Mouse (Mus musculus) forebrain, embryonic 16.5 days (tissue): ENCODE data around the gene Wnt10b. TPM values are rescaled to one million over a fixed set of nuclear protein-coding genes. Genes with fewer than 3 reads are reported as not detected.

Source experiments
- ATAC-seq: fragments of 200-750 bp; cut with Nextera tagmentation; 2 replicates; pipeline ENCODE4 v1.8.0; 2017; ENCODE audit warnings: mild to moderate bottlenecking, moderate library complexity
- H3K27ac ChIP-seq: fragments of 300-500 bp; sonication (generic); 2 replicates; pipeline ENCODE4 v1.5.1; 2014; ENCODE audit warnings: low read length, control low read depth
- H3K27me3 ChIP-seq: fragments of 300-500 bp; sonication (generic); replicated peaks from 2 replicates; pipeline ENCODE4 v1.6.1; 2014; ENCODE audit warnings: low read length; ENCODE audit not compliant: control insufficient read depth, insufficient read depth
- H3K36me3 ChIP-seq: fragments of 300-500 bp; sonication (generic); 2 replicates; pipeline ENCODE4 v1.6.1; 2014; ENCODE audit not compliant: control insufficient read depth, insufficient read depth
- H3K4me1 ChIP-seq: fragments of 300-500 bp; sonication (generic); replicated peaks from 2 replicates; pipeline ENCODE4 v1.6.1; 2014; ENCODE audit warnings: low read length; ENCODE audit not compliant: control insufficient read depth, insufficient read depth
- H3K4me2 ChIP-seq: fragments of 300-500 bp; sonication (generic); 2 replicates; pipeline ENCODE4 v1.6.1; 2014; ENCODE audit warnings: mild to moderate bottlenecking, low read length, control low read depth
- H3K4me3 ChIP-seq: fragments of 300-500 bp; sonication (generic); replicated peaks from 2 replicates; pipeline ENCODE4 v1.5.1; 2014; ENCODE audit warnings: mild to moderate bottlenecking, low read length, control low read depth
- H3K9ac ChIP-seq: fragments of 300-500 bp; sonication (generic); replicated peaks from 2 replicates; pipeline ENCODE4 v1.6.1; 2014; ENCODE audit warnings: low read depth, low read length, control low read depth
- H3K9me3 ChIP-seq: fragments of 300-500 bp; sonication (generic); 2 replicates; pipeline ENCODE4 v1.6.1; 2016; ENCODE audit warnings: low read length; ENCODE audit not compliant: control insufficient read depth
- WGBS: fragments of 180-500 bp; shearing (Covaris S2); extraction: QIAGEN DNeasy Blood & Tissue Kit; methylation state at CpG from one replicate; pipeline ENCODE4 v1.1.7; 2014; 5-methylcytosine and 5-hydroxymethylcytosine counted together
- polyA plus RNA-seq: library from polyadenylated mRNA; unstranded; fragments of >200 nt; fragmentation: Nextera tagmentation; extraction: Ambion mirVana; gene quantifications from 2 replicates; pipeline ENCODE4 v1.2.1, GENCODE M21; 2015

The Wnt10b gene
- polyA plus RNA-seq, 1 experiment from 2014 or later = not detected

DNA sequence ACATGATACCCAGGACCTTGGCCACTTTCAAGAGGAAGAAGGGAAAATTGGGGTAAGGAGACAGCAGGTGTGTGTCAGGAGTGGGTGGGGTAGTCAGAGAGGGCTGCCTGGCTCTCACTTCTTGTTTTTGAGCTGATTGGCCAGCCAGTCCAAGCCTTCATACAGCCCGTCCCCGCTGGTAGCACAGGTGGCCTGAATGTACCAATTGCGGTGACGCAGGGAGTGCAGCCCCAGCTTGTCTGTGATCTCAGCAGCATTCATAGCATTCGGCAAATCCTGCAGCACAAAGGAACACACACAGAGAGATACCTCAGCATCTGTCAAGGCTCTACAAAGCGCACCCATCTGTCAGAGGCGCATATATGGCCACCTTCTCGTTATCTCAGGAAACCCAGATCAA is 37.7 kb downstream of the Wnt10b start:
- Histone ChIP-seq H3K27ac (no peak overlapping the region), H3K9me3 (no peaks in the 10 kb centered on the region), H3K27me3 (no peaks in the 10 kb centered on the region), H3K36me3 (peaks cover 26% of the 10 kb centered on the region), H3K4me3 (no peak overlapping the region), H3K4me1 (no peaks in the 10 kb centered on the region), H3K4me2 (no peak overlapping the region), H3K9ac (no peak overlapping the region)
- WGBS = 80% methylated on average over 8 of the region's 8 CpGs
- no peak for ATAC-seq

DNA sequence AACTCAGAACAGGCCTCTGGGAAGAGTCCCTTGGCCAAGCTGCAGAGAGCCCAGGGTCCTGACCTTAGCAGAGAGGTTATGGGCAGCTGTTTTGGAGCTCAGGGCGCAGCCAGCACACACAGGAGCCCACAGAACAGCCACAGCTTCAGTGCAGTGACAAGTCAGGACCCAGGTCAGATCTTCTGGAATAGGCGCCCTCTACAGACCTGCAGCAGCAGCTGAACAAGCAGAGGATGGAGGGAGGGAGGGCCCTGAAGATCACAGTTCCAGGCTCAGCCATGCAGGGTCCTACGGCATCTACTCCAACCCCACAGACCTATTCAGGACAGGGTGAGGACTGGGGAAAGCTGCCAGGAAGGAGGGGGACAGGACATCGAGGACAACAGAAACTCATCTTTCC is 39.2 kb downstream of the Wnt10b start:
- Histone ChIP-seq H3K9me3 (no peaks in the 10 kb centered on the region), H3K4me1 (no peaks in the 10 kb centered on the region), H3K4me2 (no peak overlapping the region), H3K9ac (no peak overlapping the region), H3K27ac (no peak overlapping the region), H3K27me3 (no peaks in the 10 kb centered on the region), H3K36me3 (peaks cover 26% of the 10 kb centered on the region), H3K4me3 (no peak overlapping the region)
- 68% methylated on average over 4 of the region's 4 CpGs for WGBS
- no peak for ATAC-seq

DNA sequence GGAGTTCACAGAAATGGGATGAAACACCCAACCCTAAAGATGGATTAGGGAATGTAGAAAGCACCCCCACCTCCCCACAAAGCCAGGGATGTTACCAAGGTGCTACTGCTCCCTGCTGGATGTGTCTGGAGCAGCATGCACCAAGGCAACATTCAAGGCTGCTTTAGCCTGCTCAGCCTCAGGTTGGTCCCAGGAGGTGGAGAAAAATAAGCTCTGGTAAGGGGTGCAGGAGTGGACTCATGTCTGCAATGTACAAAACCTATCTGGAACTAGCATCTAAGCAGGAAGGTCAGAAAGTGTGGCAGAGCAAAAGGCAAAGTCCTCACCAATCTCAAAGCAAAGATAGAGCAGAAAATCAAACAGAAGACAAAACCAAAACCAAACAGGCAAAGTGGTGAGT is 40.1 kb downstream of the Wnt10b start:
- no peak for ATAC-seq
- Histone ChIP-seq H3K27ac (no peak overlapping the region), H3K36me3 (peaks cover 26% of the 10 kb centered on the region), H3K4me1 (no peaks in the 10 kb centered on the region), H3K9ac (no peak overlapping the region), H3K27me3 (no peaks in the 10 kb centered on the region), H3K4me3 (no peak overlapping the region), H3K9me3 (no peaks in the 10 kb centered on the region), H3K4me2 (no peak overlapping the region)

DNA sequence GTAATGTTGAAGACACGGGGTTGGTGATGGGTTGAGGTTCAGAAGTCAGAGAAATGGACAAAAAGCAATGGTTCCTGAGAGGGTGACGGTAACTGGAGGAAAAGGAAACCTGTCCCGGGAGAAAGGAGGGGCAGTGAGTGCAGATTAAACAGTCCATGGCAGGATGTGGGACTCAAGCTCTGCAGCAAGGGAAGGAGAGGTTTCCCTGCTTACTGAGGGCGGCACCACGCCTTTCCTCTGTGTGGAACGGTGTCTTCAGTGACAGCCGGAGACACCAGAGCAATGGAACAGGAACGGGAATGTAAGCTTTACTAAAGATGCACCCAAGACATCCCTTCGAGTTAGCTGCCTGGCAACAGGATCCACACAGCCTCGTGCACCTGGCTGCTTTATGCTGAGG is 41.4 kb downstream of the Wnt10b start:
- Histone ChIP-seq H3K36me3 (peaks cover 23% of the 10 kb centered on the region), H3K4me1 (no peaks in the 10 kb centered on the region), H3K27me3 (no peaks in the 10 kb centered on the region), H3K9me3 (no peaks in the 10 kb centered on the region), H3K4me3 (no peak overlapping the region), H3K27ac (no peak overlapping the region), H3K4me2 (no peak overlapping the region), H3K9ac (no peak overlapping the region)
- no peak for ATAC-seq
- WGBS = 92% methylated on average over 10 of the region's 10 CpGs

DNA sequence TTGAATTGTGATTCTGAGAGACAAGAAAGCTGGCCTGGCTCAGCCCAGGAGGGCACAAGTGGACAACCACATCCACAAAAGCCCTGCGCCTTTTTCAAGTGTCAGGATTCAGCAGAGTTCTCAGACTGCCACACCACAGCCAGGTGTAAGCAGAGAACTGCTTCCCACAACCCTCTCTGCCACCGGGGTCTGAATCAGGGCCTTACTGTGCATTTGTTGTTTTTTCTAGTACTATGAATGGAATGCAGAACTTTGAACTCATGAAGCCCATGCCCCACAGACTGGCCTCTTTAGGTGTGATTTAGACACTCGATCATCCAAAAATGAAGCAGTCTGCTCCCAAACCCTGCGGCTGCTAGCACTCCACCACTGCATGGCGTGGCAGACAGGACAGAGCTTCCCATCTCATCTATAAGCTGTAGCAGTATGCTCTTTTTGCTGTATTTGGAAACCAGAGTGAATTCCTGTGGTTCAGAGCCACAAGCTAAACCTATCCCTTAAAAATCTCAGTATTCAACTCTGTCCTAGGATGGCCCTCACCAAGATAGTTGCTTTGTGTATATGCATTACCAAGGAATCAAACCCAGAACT is 43.9 kb downstream of the Wnt10b start:
- Histone ChIP-seq H3K27ac (no peak overlapping the region), H3K4me3 (no peak overlapping the region), H3K36me3 (peaks cover 10% of the 10 kb centered on the region; the same call in 1 of the 2 replicates), H3K4me2 (no peak overlapping the region), H3K9me3 (no peaks in the 10 kb centered on the region), H3K4me1 (no peaks in the 10 kb centered on the region), H3K9ac (no peak overlapping the region), H3K27me3 (0 out of 2 replicates have a peak, but pooled peaks cover 3% of the 10 kb centered on the region)
- 89% methylated on average over 5 of the region's 5 CpGs for WGBS
- ATAC-seq = no peak

DNA sequence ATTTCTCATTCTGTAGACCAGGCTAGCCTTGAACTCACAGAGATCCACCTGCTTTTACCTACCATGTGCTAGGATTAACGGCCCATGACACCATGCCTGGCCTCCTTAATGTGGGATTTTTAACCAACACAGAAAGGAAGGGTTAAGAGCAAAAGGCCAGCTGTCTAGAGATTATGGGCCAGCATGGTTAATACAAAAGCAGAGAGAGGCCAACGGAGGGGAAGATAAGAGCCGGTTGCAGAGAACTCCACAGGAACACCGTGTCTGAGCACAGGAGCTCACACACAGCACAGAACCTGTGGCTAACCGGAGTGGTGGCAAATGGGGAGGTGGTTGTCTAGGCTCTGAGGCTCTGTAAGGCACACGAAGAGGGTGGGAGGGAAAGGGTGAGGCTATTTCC is 44.6 kb downstream of the Wnt10b start:
- 76% methylated on average over 6 of the region's 6 CpGs for WGBS
- no peak overlapping the region for H3K4me3 ChIP-seq

DNA sequence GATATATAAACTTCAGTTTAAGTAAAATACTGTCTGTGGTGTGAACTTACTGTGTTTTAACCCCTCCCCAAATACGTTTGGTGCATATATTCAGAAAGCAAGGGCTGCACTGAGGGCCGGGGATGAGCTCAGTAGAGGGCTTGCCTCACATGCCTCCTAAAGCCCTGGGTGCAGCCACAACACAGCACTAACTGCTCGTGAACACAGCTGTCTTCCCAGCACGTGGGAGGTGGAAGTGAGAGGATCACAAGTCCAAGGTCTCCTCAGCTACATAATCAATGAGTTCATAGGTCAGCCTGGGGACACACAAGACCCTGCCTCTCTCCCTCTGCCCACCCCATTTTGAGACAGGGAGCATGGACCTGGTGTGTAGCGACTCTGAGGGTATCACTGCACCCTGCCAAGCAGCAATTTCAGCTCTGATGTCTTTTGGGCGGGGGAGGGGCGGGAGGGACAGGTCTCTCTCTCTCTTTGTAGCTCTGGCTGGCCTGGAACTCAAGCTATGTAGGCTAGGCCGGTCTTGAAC is 45.9 kb downstream of the Wnt10b start:
- Histone ChIP-seq H3K27ac (no peak overlapping the region), H3K4me3 (no peak overlapping the region), H3K9me3 (no peaks in the 10 kb centered on the region), H3K27me3 (0 out of 2 replicates have a peak, but pooled peaks cover 5% of the 10 kb centered on the region), H3K36me3 (peaks cover 8% of the 10 kb centered on the region; the same call in 1 of the 2 replicates), H3K4me1 (peaks cover 9% of the 10 kb centered on the region), H3K4me2 (no peak overlapping the region), H3K9ac (no peak overlapping the region)
- 69% methylated on average over 8 of the region's 8 CpGs for WGBS
- no peak for ATAC-seq

More for the DNA sequence above, 44.6 kb downstream of the Wnt10b start:
- H3K4me2 ChIP-seq = no peak overlapping the region
- H3K9me3 ChIP-seq = no peaks in the 10 kb centered on the region
- H3K27me3 ChIP-seq = 0 out of 2 replicates have a peak, but pooled peaks cover 5% of the 10 kb centered on the region
- H3K27ac ChIP-seq = no peak overlapping the region
- ATAC-seq = no peak
- no peak overlapping the region for H3K9ac ChIP-seq
- H3K4me1 ChIP-seq = no peaks in the 10 kb centered on the region
- peaks cover 8% of the 10 kb centered on the region; the same call in 1 of the 2 replicates for H3K36me3 ChIP-seq

DNA sequence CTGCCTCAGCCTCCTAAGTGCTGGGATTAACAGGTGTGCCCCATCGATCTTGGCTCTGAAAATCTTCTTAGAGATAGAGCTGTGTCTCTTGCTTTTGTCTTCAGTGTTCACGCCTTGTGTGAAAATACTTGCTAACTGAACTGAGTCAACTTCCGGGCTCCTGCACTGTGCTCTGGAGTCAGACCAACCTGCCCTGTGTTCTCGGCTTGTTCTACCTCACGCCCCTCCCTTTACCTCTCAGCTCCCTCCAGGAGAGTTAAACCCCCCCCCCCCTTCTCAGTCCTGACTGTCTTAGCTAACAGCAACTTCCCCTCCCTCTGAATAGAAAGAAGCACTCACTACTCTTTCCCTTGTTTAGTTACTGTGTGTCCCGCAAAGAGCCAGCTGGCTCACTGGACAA is 47.2 kb downstream of the Wnt10b start:
- Histone ChIP-seq H3K9me3 (no peaks in the 10 kb centered on the region), H3K36me3 (peaks cover under 1% of the 10 kb centered on the region; the same call in 1 of the 2 replicates), H3K27me3 (peaks cover 9% of the 10 kb centered on the region), H3K4me3 (no peak overlapping the region), H3K9ac (no peak overlapping the region), H3K27ac (no peak overlapping the region), H3K4me2 (no peak overlapping the region), H3K4me1 (peaks cover 12% of the 10 kb centered on the region)
- 85% methylated on average over 6 of the region's 6 CpGs for WGBS
- no peak for ATAC-seq

DNA sequence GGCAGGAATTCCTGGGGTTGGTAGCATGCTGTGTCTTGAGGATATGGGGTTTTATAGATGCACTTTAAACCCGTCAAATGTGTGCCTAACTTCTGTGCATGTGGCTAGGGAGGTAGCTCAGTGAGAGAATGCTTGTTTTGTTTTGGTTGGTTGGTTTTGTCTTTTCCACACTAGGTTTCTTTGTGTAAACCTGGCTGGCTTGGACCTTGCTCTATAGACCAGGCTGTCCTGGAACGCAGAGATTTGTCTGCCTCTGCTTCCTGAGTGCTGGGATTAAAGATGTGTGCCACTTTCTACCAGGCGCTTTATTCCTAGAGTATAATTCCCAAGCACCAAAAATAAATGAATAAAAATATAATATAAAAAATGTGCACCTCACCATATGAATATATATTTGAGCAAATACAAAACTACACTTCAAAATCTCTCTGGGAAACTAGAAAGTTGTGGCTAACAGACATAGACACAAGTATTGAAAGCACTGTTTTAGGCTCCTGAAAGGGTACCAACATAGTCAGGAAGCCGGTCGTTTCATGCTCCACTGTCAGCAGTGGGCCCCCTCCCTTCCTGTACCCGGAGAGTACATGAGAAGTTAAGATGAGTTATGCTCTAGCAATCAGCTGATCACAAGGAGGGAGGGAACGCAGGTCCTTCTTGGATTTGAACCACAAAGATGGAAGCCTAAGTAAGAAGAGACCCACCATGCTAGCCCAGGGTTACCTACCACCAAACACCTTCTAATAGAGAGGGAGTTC is 48.0 kb downstream of the Wnt10b start:
- Histone ChIP-seq H3K36me3 (no peaks in the 10 kb centered on the region), H3K27ac (no peak overlapping the region), H3K9ac (no peak overlapping the region), H3K4me1 (peaks cover 12% of the 10 kb centered on the region), H3K4me2 (no peak overlapping the region), H3K4me3 (no peak overlapping the region), H3K27me3 (peaks cover 9% of the 10 kb centered on the region), H3K9me3 (no peaks in the 10 kb centered on the region)
- 73% methylated on average over 7 of the region's 7 CpGs for WGBS
- ATAC-seq = no peak
